Mouse (Mus musculus) cortical plate, adult 2 months (tissue): ENCODE measurements around the gene Kcnc4. TPM values are rescaled to one million over a fixed set of nuclear protein-coding genes. Genes with fewer than 3 reads are reported as not detected.
A peak's percentile ranks its signal among the peaks of the same experiment; 100 is the strongest.

Experiments used
- H3K27ac ChIP-seq: fragments of 200-500 bp; 2 replicates; pipeline ENCODE4 v1.5.1; 2012; ENCODE audit warnings: low read length, control low read depth, inconsistent platforms; ENCODE audit not compliant: insufficient read depth
- H3K4me1 ChIP-seq: fragments of 200-500 bp; 2 replicates; pipeline ENCODE4 v1.6.1; 2011; ENCODE audit warnings: low read length; ENCODE audit not compliant: control insufficient read depth, insufficient read depth
- H3K4me3 ChIP-seq: fragments of 200-500 bp; 2 replicates; pipeline ENCODE4 v1.5.1; 2011; ENCODE audit warnings: mild to moderate bottlenecking, low read length, control low read depth; ENCODE audit not compliant: insufficient read depth
- CTCF ChIP-seq: fragments of 200-500 bp; IDR thresholded peaks from 2 replicates; pipeline ENCODE4 v1.5.1; 2011; ENCODE audit warnings: mild to moderate bottlenecking, control low read depth, low read length; ENCODE audit not compliant: insufficient read depth; ENCODE audit errors: extremely low read depth
- POLR2A ChIP-seq: fragments of 200-500 bp; IDR thresholded peaks from 2 replicates; pipeline ENCODE4 v1.6.1; 2011; ENCODE audit warnings: mild to moderate bottlenecking, low read length, control low read depth; ENCODE audit not compliant: insufficient read depth; ENCODE audit errors: extremely low read depth
- polyA plus RNA-seq: library from polyadenylated mRNA; depleted of rRNA; stranded (reverse); fragments of >200 nt; gene quantifications from 2 replicates; pipeline ENCODE4 v1.2.3, GENCODE M21; 2012

The Kcnc4 gene
- polyA plus RNA-seq, 1 experiment, result 72.7 TPM

DNA sequence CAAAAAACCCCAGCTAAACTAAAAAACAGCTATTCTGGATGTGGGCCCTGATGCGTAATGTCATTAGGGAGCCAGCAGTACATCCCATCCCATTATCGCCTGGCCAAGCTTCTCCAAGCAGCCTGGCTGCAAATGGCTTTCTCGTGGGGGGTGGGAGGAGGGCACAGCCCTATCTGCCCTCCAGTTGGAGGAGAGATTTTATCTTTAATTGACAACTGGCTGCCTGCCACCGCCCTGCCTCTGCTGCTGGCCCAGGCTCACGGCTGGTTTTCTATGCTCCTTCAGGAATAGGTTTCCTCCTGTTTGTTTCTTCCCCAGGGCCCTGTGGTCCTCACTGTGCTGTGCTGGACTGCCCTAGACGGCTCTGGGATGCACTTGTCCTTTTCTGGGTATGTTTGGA is 22.9 kb downstream of the Kcnc4 start:
- H3K4me3 ChIP-seq, result no peak overlapping the region
- TF ChIP-seq CTCF, result no peak
- no peak for TF ChIP-seq POLR2A
- peaks cover 2% of the 10 kb centered on the region; the same call in 1 of the 2 replicates for H3K4me1 ChIP-seq
- no peak overlapping the region for H3K27ac ChIP-seq

DNA sequence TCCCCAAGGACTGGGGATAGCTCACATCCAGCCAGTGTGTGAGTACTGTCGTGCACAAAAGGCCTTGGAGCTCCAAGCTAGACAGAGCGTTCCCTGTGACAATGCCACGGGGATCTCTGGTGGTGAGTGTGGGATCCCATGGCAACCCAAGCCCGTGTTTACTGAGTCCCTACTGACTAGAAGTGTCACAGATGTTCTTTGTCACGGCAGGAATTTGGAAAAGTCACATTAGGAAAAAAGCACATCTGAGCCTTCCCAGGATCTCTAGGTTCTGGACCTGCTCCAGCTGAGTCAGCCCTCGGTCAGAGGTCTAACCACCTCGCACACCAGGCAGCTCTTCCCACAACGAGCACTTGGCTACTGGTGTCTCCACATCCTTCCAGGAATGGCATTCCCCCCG is 25.7 kb downstream of the Kcnc4 start:
- no peak for TF ChIP-seq CTCF
- no peak for TF ChIP-seq POLR2A
- Histone ChIP-seq H3K4me1 (peaks cover 3% of the 10 kb centered on the region; the same call in 1 of the 2 replicates), H3K4me3 (no peak overlapping the region), H3K27ac (no peak overlapping the region)

DNA sequence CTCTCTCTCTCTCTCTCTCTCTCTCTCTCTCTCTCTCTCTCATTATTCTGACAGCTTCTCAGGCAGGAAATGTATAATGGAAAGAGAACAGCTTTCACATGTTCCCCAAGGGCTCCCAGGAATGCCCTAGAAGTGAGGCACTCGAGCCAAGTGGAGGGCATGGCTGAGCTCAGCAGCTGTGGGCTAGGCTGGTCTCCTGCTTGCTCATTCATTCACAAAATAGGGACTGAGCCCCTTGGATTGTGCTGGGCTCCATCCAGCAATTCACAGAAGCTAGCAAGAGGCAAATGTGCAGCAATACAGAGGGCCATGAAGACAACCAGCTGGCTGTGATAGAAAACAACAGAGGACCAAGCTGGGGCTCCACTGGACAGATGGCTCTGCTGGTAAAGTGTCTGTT is 28.1 kb downstream of the Kcnc4 start:
- no peak overlapping the region for H3K4me3 ChIP-seq
- H3K27ac ChIP-seq, result no peak overlapping the region
- TF ChIP-seq POLR2A (no peak), CTCF (no peak)
- peaks cover 3% of the 10 kb centered on the region; the same call in 1 of the 2 replicates for H3K4me1 ChIP-seq

DNA sequence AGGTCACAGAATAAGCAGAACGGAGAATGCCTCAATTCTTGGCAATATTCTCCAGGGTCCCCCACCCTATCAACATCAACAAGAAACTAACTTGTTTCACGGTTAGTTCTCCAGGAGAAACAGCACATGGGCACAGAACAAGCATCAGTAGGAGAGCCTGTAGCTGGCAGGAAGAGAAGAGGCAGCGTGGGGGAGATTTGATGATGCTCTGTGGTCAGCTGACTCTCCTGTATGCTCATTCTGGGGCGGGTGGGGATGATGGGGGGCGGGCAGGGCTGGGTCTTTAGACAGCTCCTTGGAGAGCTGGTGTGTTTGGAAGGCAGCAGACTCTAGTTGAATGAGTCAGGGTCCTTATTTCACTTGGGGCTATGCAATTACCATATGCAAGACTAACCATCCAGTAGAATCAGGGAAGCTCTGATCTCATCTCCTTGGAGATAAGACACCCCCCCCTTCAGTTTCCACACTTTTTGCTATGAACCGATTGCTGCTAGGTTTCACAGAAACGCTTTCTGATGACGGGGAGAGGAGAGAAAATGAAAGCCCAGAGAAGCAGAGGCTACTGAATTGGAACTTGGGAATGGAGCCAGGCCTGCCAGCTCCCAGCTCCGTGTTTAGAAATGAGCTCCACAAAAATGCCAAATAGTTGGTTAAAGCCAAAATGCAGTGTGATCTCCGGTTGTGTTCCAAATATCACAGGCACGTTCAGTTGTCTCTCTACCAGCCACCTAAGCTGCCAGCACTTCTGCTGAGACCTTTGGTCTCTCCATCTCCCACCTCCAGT is 34.9 kb downstream of the Kcnc4 start:
- peak overlapping the region; percentile 43 for H3K27ac ChIP-seq
- H3K4me3 ChIP-seq, result no peak overlapping the region
- peaks cover 8% of the 10 kb centered on the region for H3K4me1 ChIP-seq
- TF ChIP-seq POLR2A (no peak), CTCF (no peak)

DNA sequence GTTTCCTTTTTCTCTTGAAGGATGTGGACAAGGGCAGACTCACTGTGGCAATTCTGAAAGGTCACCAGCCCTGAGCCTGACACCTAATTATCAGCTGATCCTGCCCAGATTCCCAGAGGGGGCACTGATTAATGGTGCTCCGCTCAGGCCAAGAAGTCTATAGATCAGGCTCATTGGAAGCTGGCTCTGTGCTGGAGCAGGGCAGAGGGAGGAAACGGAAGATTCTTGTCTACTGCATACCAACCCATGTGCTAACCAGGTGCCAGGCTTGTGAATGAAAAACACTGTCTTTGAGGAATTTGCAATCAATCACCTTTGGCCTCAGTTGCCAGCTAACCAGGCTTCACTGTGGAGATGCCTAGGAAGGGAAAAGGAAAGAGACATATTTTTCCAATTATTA is 39.2 kb downstream of the Kcnc4 start:
- no peak overlapping the region for H3K27ac ChIP-seq
- H3K4me3 ChIP-seq, result no peak overlapping the region
- peaks cover 8% of the 10 kb centered on the region for H3K4me1 ChIP-seq
- TF ChIP-seq POLR2A (no peak), CTCF (no peak)

DNA sequence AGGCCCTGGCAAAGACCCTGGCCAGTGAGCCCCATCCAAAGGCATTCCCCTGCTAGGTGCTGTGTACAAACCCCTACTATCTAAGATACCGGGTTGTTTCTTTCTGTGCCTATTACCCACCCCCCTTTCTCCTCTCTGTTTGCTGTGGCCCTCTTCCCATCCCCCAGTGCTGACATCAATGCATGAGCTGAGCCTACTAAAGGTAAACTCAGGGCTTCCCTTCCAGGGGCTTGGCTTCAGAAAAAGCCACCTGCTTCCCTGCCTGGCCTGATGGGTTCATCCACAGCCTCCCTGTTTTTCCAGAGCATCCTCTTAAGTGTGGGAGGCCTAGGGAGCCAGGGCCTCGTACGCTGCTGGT is 42.1 kb downstream of the Kcnc4 start:
- H3K4me1 ChIP-seq, result peaks cover under 1% of the 10 kb centered on the region; the same call in 1 of the 2 replicates

DNA sequence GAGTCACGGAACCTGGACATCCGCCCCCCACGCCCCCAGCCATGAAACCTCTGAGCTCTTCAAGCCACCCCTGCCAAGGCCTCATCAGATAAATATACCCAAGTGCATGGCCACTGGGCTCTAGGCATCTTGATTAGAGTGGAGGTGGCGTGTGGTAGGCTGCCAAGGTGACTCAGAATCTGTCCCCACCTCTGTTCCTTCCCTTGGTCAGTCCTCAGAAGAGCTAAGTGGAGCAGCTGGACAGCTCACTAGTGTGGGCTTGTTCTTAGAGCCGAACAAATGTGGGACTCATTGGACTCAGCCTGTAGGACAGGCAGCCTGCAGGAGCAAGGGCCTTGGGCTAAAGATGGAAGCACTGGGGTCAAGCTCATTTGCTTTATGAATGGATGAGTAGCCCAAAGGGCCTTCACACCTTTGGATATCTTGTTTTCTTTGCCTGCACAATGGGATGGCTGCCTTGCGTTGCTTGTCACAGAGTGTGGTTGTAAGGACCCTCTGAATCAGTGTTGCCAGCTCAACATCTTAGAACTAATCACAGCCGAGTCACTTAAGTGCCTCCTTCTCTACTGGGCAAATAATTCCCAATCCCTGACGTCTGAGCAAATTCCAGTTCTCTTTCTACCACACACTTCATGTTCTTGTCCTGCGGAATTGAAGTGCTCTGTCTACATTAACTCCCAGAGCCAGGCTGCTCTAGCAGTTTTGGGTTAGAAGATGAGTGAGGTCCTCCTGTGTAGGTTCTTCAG is 42.6 kb downstream of the Kcnc4 start:
- H3K4me3 ChIP-seq, result no peak overlapping the region
- H3K4me1 ChIP-seq, result peaks cover 4% of the 10 kb centered on the region
- H3K27ac ChIP-seq, result no peak overlapping the region
- no peak for TF ChIP-seq POLR2A
- TF ChIP-seq CTCF, result no peak

More for the DNA sequence above, 42.1 kb downstream of the Kcnc4 start:
- TF ChIP-seq CTCF (no peak), POLR2A (no peak)
- Histone ChIP-seq H3K4me3 (no peak overlapping the region), H3K27ac (no peak overlapping the region)

DNA sequence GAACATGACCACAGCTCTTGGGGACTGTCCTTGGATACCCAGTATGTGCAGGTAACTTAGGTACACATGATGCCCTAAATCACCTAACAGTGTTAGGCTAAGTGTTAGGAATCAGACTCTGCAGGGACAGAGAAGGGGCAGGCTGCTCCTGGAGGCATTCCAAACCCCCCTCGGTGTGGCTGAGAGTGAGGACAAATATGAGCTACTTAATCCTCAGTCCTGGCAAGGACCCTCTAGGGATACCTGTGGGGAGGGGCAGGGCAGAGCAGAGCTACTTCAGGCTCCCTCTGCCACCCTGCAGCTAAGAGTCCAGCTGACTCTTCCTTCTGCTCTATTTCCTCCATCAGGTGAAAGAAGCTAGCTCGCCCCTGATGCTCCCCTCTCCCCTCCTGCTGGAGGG is 46.3 kb downstream of the Kcnc4 start:
- H3K27ac ChIP-seq, result no peak overlapping the region
- H3K4me1 ChIP-seq, result peaks cover 6% of the 10 kb centered on the region
- no peak overlapping the region for H3K4me3 ChIP-seq
- TF ChIP-seq CTCF (no peak), POLR2A (no peak)

DNA sequence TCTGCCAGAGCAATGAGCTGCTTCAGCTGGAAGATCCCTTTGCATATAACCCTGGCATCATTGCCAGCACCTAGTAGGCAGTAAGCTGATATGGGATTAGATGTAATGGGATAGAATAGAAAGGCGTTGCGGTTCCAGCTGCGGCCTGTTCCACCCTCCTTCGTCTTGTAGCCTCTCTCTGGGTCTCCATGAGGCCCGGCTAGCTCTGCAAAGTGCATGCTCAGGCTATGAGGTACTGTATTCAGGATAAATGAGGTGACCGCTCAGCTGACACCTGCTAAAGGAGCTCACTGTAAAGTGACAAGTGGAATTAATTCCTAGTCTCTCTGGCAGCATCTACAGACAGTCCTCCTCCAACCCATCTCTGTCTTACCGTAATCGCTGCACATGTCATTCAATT is 46.8 kb downstream of the Kcnc4 start:
- TF ChIP-seq POLR2A (no peak), CTCF (no peak)
- Histone ChIP-seq H3K27ac (no peak overlapping the region), H3K4me3 (no peak overlapping the region), H3K4me1 (peaks cover 6% of the 10 kb centered on the region)

DNA sequence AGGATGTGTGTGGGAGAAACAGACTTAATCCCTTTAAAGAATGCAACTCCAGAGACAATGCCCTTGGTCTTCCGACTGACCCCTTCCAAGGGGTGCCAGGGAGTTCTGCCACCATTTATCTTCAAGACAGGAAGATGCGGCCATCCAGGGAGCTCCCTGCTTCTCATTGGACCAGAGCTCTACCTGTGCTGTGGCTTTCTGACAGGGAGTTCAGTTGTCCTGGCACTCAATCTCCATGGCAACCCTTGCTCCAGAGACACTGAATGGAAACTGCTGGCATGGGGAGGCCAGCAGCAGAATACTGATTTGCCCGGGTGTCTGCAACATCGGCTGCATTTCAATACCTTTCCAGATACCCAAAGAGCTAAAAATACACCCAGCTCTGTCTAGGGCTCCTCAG is 47.7 kb downstream of the Kcnc4 start:
- Histone ChIP-seq H3K27ac (no peak overlapping the region), H3K4me1 (peaks cover 6% of the 10 kb centered on the region), H3K4me3 (no peak overlapping the region)
- TF ChIP-seq CTCF, result no peak
- no peak for TF ChIP-seq POLR2A
